Mouse (Mus musculus): ENCODE measurements around the gene St6gal1.
A peak's percentile ranks its signal among the peaks of the same experiment; 100 is the strongest.

The St6gal1 gene

DNA sequence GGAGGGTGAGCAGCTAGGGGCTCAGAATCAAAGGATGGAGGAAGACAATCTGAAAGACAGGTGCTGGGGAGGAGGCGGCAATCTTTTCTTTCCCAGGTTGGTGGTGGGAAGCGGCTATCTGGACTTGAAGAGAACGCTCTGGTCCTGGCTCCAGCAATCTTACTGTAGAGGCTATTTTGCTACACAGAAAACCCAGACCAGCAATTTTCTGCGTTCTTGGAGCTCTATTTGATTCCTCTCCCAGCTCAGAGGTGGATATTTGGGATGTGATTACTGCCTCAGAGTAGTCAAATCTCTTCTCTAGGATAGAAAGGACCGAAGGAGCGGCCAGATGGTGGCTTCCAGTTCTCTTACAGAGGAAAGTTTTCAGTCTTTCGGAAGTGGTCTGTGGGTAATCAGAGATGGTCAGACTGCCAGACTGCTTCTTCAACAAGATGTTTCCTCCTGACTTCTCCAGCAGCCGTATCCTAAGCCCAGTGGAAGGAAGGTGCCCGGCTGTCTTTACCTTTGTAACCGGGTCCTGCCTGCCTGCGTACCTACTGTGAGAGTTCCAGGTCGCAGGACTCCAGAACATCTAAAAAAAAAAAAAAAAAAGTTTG is 570 bp upstream of the St6gal1 start:
- DNase-seq (ENCODE audit: low spot score) = no peak

GRCm38 (mm10) chr16:23225069-23225721 is 655 bp downstream of the St6gal1 start:
- peak; percentile 40 for DNase-seq (ENCODE audit: low spot score)

- DNase-seq (ENCODE audit: low spot score) = peak; percentile 40
These were observed 1.5 kb downstream of the St6gal1 start for GRCm38 (mm10) chr16:23225821-23226600.

- DNase-seq (ENCODE audit: low spot score) = no peak
These were observed 2.2 kb downstream of the St6gal1 start for GRCm38 (mm10) chr16:23226601-23227351.

GRCm38 (mm10) chr16:23227851-23228250 is 3.3 kb downstream of the St6gal1 start:
- DNase-seq (ENCODE audit: low spot score) = no peak

GRCm38 (mm10) chr16:23228486-23228885 is 3.9 kb downstream of the St6gal1 start:
- no peak for DNase-seq (ENCODE audit: low spot score)

DNA sequence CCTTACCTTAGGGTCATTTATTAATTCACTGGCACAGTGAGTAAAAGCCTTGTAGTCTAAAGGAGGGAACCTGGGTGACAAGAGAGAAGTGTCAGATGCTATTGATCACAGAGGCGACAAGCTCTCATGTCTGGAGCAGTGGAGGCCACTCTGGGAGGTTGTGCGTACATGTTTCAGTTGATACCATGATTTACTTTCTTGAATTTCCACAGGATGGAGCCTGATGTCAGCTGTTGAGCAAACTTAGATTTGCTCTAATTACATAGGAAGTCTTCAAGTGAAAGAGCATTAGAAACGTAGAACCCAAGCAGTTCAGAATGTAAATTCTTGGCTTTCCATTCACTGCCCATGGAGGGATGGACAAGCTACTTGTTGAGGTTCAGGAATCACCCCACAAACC is 5.4 kb downstream of the St6gal1 start:
- no peak for DNase-seq (ENCODE audit: low spot score)

DNA sequence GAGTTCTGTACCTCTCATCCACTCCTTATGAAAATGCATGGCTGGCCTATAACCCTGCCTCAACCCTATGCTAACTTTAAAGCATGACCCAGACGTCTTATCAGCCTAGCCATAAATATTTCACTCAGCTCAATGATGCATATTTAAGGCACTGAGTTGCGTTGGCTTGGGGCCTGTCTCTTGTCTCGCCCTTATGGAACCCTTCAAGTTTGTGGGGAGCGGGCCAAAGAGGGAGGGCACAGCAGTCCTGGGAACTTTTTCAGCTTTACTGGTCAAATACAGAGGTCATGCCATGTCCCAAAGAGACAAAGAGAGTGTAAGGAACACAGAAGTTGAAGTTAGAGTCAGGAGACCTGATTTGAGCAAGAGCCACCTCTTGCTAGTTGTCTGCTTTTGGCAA is 6.6 kb downstream of the St6gal1 start:
- peak; percentile 27 for DNase-seq (ENCODE audit: low spot score)

DNA sequence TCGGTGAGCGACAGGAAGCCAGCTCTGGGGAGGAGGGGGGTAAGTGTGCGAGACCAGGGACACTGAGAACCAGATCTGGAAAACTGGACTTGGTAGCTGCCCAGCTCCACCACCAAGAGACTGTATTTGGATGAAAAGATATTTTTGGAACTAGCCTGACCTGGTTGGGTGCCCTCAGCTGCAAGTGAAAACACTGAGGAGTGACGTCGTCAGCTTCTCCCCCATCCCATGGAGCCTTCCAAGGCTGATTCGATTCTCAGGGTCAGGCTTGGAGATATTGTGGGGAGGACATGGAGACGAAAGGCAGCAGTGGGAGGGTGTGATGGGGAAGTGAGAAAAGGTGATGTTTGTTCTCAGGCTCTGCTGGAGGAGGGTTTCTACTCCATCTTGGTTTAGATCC is 8.2 kb downstream of the St6gal1 start:
- no peak for DNase-seq (ENCODE audit: low spot score)

DNA sequence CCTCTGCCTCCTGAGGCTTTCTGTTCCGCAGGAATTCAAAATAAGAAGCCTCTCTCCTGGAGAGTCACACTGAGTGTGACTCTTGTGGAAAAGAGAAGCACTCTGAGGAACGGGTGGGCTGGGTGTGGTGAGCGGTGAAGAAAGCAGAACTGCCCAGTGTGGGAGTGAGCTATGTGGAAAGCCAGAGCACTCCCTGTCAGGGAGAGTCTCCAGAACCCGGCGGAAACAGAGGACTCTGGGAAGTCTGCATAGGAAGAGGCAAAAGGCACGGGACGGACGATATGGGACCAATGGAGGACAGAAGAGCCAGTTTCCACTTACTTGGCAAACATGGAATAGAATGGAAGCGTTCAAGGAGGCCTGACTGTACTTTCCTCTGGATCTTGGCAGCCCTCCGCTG is 9.0 kb downstream of the St6gal1 start:
- DNase-seq (ENCODE audit: low spot score) = peak; percentile 42

GRCm38 (mm10) chr16:23234557-23234956 is 10.0 kb downstream of the St6gal1 start:
- DNase-seq (ENCODE audit: low spot score) = no peak

DNA sequence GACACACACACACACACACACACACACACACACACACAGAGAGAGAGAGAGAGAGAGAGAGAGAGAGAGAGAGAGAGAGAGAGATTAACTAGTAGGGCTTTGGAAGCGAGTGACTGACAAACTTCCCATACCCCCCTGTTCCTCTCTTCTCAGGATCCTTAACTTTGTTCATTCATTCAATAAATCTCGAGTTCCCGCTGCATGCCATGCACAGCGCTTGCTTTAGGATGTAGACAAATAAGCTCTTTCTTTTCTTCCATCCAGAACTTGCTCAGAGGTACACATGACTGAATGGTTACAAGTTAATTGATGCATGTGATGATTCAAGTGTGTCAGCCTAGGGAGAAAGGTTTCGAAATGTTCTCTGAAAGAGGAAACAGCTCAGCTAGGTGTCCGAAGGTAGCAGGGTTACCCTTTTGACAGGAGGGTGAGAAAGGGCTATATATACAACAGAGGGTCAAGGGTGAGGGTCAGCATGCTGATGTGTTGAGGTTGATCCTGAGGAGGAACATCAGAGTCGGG is 10.7 kb downstream of the St6gal1 start:
- DNase-seq (ENCODE audit: low spot score) = no peak

DNA sequence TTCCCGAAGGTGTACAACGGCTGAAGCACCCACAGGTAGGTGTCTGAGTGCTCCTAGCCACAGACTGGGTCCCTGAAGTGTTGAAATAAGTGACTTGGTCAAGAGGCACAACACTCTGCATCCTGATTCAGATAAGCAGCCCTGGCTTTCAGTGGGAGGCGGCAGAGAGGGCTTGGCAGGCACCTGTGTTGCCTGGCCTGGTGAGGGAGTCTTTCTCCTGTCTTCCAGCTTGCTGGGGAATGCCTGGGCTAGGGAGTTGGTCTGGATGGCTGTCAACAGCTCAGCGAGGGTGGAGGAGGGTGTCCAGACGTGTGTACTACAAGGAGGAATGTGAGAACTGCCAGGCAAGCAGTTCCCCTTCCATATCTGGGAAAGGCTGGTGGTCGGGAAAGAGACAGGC is 15.0 kb downstream of the St6gal1 start:
- peak; percentile 28 for DNase-seq (ENCODE audit: low spot score)

GRCm38 (mm10) chr16:23240049-23240949 is 15.8 kb downstream of the St6gal1 start:
- DNase-seq (ENCODE audit: low spot score) = peak; percentile 78

GRCm38 (mm10) chr16:23240950-23241259 is 16.4 kb downstream of the St6gal1 start:
- DNase-seq (ENCODE audit: low spot score) = no peak

GRCm38 (mm10) chr16:23243726-23244425 is 19.3 kb downstream of the St6gal1 start:
- no peak for DNase-seq (ENCODE audit: low spot score)

- DNase-seq (ENCODE audit: low spot score) = no peak
These were observed 19.9 kb downstream of the St6gal1 start for GRCm38 (mm10) chr16:23244486-23244885.

DNA sequence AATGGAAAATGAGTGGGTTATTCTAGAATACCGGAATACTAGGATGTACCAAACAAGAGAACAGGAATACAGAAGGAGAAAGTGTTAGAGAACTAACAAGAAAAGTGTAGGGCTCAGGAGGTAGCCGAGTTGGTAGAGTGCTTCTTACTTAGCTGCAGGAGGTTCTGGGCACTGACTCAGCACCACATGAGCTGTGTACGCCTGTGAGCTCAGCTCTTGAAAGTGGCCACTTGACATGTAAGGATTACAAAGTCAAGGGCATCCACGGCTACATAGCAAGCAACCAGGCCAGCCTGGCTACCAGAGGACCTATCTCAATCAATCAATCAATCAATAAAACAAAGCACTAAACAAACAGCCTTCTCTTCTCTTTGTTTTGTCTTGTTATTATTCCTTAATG is 24.7 kb downstream of the St6gal1 start:
- DNase-seq (ENCODE audit: low spot score) = no peak

GRCm38 (mm10) chr16:23249762-23250161 is 25.2 kb downstream of the St6gal1 start:
- DNase-seq (ENCODE audit: low spot score) = no peak

GRCm38 (mm10) chr16:23250556-23251444 is 26.3 kb downstream of the St6gal1 start:
- DNase-seq (ENCODE audit: low spot score) = no peak
